Mouse (Mus musculus): Measurements from ENCODE around the gene Pbx1.

Pbx1 gene

DNA sequence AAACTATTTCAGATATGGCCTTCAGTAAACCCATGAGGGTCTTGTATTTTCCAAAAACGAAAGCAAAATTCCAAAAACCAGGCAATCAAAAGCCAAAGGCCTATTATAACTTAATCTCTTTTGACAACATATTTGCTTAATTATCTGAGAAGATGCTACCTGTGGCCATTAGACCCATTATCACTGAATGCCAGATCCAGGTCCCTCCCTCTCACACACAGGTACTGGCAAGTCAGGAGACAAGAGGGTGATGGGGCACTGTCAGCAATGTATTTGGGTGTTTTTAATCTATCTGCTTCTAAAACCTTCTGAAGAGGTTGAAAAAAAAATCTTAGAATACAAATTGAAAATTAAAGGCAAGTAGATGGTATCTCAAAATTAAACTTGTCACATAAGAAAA, 138.4 kb downstream of the Pbx1 start:
- no peak for DNase-seq

DNA sequence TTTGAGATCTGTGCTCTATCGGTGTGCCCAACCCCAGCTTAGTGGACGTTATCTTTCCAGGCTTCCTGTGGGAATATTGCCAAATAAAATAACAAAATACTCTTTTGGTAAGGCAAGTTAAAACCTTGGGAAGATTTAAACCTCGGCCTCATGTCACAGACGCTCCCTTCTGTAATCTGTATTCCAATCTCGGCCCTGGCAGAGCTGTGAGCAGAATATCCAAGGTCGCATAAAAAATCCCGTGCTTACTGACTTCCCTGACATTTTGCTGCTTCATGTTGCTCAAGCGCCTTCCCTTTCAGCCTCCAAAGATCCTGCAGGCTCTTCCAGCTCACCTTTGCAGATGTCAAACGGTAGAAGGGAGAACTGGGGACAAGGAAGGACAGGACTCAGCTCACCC, 140.0 kb downstream of the Pbx1 start:
- DNase-seq: no peak

DNA sequence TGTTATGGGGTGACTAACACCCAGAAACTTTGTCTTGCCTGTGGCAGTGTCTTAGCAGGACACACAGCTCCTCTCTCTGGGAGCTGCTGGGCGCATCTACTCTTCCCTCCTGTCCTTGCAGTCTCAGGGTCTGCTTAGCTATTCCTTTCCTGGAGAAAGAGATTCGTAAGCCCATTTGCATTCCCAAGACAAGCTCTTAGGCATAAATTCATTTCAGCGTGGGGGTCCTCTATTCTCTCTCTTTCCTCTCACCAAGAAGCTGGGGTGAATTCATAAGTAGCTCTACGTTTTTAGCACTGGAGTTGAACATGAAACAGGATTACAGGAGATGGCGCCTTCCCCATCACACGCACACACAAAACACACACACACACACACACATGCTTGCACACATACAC, 140.4 kb downstream of the Pbx1 start:
- DNase-seq: no peak

DNA sequence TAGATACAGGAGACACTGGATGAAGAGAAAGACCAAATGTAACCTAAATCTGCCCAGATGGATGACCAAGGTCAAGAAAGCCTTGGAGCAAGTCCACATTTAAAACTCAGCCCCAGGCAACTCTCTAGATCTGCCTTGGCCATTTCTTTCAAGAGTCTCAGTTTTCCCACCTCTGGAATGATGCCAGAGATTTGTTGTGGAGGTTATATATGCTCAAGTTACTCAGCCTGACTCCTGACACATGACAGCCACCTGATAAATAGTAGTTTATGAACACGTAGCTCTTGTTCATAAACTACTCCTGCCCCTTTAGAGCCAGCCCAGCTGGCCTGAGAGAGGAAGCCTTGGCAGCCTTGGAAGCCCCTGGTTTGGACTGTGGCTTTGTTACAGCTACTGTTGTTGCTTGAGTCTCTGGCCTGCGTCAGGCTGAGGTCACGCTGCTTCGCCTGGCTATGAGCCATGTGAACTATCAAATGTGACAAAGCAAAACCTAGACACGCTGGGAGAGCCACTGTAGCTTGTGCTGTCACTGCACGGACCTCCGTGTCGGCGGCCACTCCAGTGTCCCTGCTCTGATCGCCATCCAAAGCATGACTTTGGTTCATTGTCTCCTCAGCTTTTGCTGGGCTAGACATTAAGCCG, 140.9 kb downstream of the Pbx1 start:
- peak; percentile 51 for DNase-seq

DNA sequence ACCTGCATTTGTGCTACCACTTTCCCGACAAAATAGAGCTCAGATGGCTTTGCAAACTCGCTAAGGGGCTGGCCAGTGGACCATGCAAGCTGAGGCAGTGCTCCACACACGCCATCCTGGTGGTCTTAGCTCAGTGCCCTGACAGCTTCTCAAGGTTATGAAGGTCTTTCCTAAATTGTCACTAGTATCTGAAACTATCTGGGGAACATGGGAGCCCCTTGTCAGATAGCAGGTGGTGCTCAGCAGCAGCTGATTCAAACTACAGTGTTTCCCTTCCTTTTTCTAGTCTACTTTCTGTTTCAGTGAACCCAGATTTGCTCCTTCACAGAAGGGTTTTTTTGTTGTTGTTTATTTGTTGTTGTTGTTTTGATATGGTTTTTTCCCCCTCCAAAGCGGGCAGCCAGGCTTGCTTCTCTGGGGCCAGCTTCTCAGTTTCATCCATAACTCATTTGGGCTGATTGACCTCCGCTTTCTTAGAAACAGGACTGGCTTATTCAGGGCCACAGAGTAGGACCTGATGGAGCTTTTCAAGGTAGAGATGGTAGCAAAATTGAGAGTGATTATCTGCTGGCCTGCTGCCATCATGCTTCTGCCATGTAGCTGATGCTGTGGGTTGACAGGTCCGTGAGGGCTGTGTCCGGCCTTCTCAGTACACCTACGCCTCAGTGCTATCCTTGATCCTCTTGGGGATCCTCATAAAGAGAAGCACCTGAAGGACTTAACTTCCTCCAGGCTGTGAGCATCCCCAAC, 141.7 kb downstream of the Pbx1 start:
- DNase-seq: no peak

DNA sequence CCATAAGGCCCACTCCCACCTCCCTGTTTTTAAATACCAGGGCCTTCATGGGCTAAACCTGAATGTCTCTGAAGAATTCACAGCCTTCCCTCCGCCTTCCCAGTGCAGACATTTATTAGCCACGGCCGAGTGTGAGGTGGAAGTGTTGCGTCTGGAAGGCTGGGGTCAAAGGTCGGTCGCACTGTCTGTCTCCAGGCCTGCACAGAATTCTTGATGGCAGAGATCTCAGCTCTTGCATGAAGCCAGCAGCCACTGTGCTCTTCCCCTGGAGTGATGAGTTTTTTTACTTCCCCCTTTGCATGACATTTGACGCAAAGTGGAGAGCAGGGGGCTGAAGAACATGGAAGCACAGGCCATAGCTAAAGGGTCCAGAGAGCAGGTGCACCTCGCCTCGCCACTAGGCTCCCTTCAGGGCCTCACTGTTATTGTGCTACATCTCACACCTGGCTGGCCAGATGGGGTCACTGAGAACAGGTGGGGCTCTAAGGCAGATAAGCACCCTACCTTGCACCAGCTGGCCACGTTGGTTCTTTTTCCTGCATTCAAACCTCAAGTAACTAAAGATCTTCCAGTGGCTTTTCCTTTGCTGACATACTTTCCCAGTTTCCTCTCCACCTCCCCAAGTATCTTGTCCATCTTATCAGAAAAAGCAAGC, 143.1 kb downstream of the Pbx1 start:
- peak; percentile 59 for DNase-seq

DNA sequence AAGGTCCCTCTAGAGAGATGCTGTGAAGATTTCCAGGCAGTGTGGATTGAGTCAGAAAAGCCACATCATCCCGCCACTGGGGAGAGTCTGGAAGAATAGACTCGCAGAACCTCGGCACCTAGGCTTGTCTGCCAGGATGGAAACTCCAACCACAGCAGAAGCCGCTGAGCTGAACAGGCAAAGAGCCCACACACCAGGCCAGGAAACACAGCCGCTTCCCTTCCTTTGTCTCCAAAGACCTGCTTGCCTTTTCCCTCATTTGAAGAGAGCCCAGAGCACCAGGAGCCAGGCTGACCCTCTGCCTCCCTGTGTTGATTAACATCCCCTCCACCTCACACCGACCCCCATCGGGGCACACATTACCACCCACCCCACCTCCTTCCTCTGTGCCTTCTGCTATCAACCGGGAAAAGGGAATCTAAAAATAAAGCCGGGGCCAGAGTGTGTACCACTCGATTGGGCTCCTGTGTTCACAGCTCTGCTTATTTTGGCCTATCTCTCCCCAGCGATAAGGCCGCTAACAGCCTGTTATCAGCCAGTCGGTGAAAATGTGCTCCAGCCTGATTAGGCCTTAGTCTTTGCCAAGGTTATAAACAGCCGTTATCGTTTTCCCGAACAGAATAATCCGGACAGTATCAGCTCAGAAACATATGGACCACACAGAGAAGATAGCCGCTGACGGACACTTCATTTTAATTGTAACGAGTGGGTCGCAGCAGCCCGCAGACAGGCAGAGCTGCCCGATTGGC, 144.1 kb downstream of the Pbx1 start:
- peak; percentile 65 for DNase-seq

DNA sequence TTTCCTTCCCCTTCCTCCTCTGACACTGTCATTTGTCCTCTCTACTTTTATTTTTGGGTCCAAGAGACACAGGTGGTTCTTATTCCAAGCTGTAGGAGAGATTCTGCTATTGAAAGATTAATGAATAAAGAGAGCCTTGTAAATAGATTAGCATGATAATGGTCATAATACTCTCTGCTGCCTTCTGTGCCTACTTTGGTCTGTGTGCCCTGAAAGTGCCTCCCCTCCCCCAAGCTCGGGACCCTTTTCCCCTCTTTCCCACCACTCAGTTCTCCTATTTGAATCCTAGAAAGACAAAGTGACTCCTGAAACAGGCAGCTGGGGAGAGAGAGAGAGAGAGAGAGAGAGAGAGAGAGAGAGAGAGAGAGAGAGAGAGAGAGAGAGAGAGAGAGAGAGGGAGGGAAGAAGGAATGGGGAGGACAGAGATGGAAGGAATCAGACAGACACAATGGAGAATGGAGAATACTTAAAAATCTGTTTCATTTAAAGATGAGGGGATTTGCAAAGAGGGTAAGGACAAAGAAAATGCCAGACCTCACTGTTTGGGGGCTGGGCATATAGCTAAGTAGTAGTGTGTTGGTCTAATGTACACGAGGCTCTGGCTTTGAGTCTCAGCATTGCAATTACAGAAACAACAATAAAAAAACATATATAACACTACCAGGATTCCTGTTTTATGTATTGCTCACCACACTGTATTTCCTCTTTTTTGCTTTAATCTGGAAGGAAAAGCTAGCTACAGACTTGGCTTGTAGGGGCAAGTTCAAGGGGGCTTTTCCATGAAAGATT, 145.0 kb downstream of the Pbx1 start:
- DNase-seq: no peak

DNA sequence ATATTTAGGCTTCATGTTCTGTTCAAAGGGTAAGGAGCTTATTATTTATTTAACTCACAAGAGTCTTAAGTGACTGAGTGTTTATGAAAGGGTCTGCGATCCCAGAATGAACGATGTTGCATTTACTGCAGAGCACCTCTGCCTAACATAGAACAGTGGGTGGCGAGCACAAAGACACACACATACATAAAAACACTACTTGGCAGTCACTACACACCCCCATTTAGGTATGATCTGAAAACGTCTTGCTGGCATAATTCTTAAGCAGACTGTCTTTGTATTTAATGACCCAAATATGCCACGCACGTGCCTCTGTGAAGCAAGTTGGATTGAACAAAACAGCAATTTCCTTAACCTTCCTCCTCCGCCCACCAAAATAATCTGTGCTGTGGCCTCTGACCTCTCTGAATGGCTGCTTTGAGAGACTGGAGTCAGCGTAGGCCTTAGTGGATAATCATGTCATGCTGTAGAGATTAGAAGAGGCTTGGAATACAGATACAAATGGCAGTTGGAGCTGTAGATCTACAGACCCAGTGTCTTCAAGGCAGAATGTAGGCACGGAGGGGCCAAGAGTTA, 147.4 kb downstream of the Pbx1 start:
- DNase-seq: no peak

DNA sequence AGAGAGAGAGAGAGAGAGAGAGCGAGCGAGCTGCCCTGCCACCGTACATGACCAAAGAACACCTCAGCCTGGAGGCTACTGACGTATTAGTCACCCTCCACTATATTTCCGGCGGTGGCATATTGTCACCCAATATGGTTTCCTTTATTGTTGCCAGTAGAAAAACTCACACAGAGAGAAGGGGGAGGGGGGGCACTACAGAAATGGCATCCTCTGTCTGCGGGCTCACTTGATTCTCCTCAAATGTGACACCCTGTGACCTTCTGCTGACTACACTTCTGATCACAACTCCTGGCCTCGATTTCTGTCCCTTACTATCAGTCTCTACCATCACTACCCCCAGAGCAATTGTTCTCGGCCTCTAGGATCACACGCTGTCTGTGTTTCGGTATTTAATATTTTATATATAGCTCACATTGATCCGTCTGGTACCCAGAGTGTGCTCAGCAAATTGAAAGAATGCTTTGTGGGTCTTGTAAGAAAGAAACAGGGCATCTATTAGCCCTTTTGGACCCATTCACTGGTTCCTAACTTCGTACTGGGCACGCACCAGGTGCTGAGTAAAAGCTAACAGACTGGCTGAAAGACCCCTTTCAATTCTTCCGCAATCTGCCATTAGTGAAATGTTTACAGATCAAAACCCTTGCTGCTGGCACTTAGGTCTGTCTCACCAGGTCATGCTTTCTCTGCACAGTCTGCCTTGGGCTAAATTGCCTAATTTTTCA, 148.1 kb downstream of the Pbx1 start:
- DNase-seq: peak; percentile 64

DNA sequence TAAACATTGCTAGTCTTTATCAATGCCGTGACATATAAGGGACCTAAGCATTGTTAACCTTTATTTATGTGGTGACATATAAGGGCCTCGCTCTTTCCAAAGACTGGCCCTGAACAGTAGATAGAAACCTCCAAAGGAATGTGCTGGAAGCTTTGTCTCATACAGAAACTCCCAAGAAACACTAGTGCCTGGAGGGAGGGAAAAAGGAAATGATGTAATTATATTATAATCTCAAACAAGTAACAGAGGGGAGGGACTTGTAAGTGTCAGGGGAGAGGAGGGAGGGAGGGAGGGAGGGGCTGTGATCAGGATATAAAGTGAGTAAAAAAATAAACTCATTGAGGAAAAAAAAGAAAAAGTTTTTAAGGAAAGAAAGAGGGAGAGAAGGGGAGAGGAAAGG, 148.6 kb downstream of the Pbx1 start:
- no peak for DNase-seq

DNA sequence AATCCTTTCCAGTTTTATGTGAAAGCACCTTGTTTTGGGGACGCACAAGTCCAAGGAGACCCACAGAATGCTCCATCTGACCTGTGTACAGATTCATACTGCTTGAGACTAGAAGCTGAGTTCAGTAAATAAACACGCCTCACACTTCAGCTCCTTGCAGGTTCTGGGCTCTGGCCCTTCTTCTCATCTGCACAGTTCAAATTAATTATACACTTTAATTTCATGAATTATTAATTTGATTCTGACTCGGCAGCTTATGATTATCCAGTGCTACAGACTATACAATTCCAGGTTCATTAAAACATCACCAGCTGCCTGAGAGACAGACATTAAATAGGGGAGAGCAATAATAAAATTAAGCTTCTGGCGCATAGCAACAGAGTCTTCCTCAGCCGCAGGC, 156.4 kb downstream of the Pbx1 start:
- no peak for DNase-seq

DNA sequence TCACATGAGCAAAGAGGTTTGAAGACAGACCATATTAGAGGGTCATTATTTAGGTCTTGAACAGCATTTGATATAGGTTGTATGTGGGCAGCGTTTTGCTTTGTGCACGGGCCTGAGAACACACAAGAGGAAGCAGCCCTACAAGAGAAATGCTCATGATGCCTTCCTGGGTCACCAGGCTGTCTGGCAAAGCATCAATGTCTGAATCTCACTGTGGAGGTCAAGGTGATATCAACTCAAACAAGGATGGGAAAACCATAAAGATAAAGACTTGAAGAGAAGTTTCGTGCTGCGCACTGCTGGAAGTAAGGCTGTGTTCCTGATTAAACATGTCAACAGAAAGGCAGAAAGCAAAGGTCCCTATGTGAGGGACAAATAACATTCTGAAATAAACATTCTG, 157.8 kb downstream of the Pbx1 start:
- no peak for DNase-seq

DNA sequence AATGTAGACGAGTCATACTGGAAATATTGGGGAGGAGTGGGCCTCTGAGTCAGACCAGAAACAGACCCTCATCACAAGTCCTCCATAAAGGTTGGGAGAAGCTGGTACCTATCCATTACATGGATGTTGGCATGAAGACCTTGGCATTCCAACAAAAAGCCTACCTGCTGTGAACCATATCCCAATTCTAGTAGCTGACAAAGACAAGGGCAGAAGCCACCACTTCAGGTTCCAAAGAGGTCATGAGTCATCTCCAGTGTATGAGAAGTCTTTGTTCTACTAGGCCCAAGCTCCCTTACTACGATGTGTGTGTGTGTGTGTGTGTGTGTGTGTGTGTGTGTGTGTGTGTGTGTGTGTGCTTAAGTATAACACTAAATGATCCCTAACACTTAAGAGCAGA, 160.0 kb downstream of the Pbx1 start:
- DNase-seq: peak; percentile 36

DNA sequence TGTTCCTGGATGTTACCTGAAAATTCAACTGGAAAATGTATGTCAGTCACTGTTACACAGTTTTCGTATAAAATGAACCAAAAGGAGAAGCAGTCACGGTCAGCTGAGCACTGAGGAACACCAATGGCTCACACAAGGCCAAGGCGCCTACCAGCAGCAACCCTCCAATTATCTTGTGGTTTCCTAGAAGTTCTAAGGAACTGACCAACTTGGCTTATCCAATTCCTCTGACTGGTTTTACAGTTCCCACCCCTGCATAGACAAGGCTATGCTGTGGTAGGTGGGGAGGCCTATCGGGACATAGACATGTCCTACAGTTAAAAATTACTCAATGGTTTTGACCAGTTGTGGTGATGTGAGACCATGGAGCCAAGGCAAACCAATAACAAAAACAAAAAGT, 160.9 kb downstream of the Pbx1 start:
- DNase-seq: no peak

DNA sequence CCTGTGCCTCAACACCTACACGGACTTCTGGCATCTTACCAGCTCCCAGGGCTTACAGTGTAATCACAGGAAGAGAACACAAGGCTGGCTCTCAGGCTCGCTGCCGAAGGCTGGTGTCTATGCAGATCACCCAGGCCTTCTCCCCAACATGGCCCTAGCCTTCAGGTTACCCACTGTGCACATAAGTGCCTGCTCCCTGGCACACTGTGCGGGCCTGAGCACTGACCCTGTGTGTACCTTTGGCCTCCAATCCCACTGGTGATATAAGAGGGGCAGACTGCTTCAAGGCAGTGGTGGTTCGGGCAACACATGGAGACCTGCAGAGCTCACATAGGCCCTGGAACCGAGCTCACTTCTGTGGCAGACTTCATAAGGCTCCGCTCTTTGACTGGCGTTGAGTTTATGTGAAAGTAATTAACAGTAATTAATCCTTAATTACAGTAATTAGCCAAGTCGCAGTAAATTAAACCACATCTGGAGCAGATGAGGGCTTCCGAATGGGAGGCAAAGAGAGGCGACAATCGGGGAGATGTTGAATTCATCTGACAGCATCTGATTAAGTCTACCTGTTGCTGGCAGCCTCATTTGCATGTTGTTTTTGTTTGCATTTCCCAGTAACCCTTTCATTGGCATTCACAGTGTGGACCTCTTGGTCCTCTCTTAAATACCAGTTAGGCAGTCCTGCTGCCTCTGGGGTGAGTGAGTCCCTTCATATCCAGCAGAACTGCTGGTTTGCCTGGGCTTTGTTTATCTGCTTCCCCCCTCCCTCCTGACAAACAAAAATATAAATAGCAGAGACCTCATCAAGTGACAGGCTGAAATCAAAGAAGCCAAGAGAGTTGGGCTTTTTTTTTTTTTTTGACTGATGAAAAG, 163.1 kb downstream of the Pbx1 start:
- peak; percentile 31 for DNase-seq

DNA sequence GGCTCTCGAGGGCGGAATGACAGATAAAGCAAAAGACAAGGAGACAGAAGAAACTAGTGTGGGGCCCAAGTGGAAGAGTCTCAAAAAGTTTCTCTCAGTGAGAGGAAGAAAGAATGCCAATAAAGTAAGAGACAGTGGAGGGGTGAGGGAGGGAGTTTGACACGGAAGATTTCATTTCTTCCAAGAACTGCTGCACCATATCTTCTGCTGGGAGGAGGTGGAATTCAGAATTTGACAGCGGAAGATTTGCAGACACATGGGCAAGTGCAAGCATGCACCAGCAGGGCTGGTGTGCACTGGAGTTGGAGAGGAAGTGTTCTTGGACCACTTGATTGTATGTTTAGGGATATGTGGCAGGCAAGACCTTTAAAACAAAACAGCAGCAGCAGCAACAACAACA, 163.8 kb downstream of the Pbx1 start:
- no peak for DNase-seq

DNA sequence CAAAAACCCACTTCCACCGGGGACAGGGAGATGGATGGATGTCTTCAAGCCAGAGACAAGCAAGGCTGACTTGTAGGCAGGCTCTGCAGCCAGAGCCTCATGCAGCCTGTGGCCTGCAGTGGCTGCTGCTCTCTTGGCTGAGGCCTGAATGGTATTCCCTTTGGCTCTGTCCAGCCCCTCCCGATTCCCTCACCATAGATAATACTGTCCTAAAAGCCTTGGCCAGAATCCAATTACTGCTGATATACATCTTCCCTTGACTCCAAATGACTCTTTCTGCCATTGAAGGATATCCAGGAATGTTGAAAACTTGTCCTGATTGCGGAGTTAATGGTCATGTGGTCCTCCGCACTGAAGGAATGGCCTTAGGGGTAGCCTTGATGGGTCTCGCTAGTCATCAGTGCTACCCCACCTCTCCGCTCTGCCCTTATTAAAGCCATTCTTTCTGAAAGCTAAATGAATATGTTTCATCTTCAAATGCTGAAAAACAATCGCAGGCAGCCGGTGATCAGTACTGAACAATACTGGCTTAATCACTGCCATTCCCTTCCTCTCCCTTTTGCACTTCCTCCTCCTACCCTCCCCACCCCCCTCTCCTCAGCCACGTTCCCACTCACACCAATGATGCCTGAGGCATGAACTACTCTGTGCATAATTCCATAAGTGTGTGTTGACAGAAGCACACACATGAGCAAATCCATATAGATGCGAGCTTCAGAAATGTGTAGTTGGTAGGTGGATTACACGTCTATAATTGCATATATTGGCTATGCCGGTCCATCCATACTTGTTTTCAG, 166.3 kb downstream of the Pbx1 start:
- DNase-seq: no peak

DNA sequence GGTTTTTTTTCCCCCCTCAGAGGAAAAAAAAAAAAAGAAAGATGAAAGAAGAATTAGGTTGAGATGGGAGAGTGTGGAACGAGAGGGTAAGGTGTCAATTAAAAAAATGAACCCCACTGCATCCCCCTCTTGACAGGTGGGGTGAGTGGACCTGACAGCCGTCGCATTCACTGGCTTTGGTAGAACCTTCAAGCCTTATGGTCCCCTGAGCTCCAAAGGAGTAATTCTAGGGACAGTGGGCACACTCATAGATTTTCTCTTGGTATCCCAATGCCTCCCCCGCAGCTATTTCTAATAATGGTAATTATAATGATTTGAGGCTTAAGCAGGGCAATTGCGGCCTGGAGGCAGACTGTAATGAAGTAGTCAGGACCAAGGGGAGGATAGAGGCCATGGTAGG, 167.0 kb downstream of the Pbx1 start:
- DNase-seq: no peak

DNA sequence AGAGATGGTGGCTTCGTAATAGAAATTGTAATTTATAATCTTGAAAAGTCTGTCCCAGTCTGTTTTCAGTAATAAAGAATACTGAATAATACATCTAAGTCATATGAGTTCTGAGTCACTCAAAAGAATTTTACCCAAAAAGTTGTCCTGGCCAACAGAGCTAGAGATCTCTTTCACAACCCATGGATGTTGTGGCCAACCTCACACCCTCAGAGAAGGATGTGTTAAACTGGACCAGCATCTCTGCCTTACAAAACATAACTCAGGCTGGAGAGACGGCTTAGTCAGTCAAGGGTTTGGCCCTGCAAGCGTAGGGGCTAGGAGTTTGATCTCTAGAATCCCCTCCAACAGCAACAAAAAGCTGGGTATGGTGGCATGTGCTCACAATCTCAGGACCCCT, 171.7 kb downstream of the Pbx1 start:
- no peak for DNase-seq

Data from cerebellum, adult 9-10 months (tissue).